Comparison of ENCODE assay signal across 31 mouse cellular contexts in genomic region chr4:59089391-59089790, GRCm38 (mm10). TPM values are rescaled to one million over a fixed set of nuclear protein-coding genes. Genes with fewer than 3 reads are reported as not detected.
"Had no signal": no experiment of that assay in that cellular context is flagged by ENCODE, and none has a peak within 500 bp of the region (broad histone marks: within the 10 kb centered on the region; RNA-seq: fewer than 3 reads in every experiment).

No protein-coding gene starts in this region.

- H3K9ac ChIP-seq: heart, embryonic 13.5 days; heart, embryonic 15.5 days; hindbrain, embryonic 12.5 days; hindbrain, embryonic 14.5 days; intestine, embryonic 15.5 days; limb, embryonic 13.5 days; limb, embryonic 15.5 days; liver, embryonic 12.5 days had no signal

- H3K36me3 ChIP-seq: heart, embryonic 13.5 days; heart, embryonic 15.5 days; hindbrain, embryonic 10.5 days; hindbrain, embryonic 12.5 days; intestine, embryonic 15.5 days; limb, embryonic 13.5 days; limb, embryonic 15.5 days; liver, embryonic 12.5 days had no signal

- H3K9me3 ChIP-seq: heart, embryonic 13.5 days; heart, embryonic 15.5 days; hindbrain, embryonic 10.5 days; hindbrain, embryonic 12.5 days; intestine, embryonic 15.5 days; limb, embryonic 13.5 days; limb, embryonic 15.5 days; liver, embryonic 12.5 days had no signal

- H3K27me3 ChIP-seq: heart, embryonic 13.5 days; heart, embryonic 15.5 days; hindbrain, embryonic 12.5 days; intestine, embryonic 15.5 days; limb, embryonic 13.5 days; limb, embryonic 15.5 days; liver, embryonic 12.5 days had no signal

- ATAC-seq: hindbrain, embryonic 16.5 days; inflammation-experienced regulatory T-cells, adult 6 months; intestine, embryonic 15.5 days; intestine, postnatal 0 days; liver, embryonic 12.5 days had no signal

- H3K4me1 ChIP-seq: heart, embryonic 15.5 days; hindbrain, embryonic 10.5 days; hindbrain, embryonic 12.5 days; intestine, embryonic 15.5 days; limb, embryonic 13.5 days; limb, embryonic 15.5 days; liver, embryonic 12.5 days had no signal

- H3K27ac ChIP-seq: gastrocnemius, adult 2 months; heart, adult 2 months; heart, embryonic 13.5 days; heart, embryonic 15.5 days; hindbrain, embryonic 10.5 days; hindbrain, embryonic 12.5 days; hindbrain, embryonic 14.5 days; intestine, embryonic 15.5 days; limb, embryonic 13.5 days; limb, embryonic 15.5 days; liver, embryonic 12.5 days had no signal

- H3K4me3 ChIP-seq: gastrocnemius, adult 2 months; heart, adult 2 months; heart, embryonic 13.5 days; heart, embryonic 15.5 days; hindbrain, embryonic 10.5 days; hindbrain, embryonic 12.5 days; intestine, embryonic 15.5 days; limb, embryonic 13.5 days; limb, embryonic 15.5 days; liver, embryonic 12.5 days had no signal

- DNase-seq: gastrocnemius, adult 2 months; gastrocnemius, postnatal 10 days; gastrocnemius, postnatal 25 days; heart, adult 2 months; heart, postnatal 10 days; heart, postnatal 4 days; kidney, adult 18-20 months; kidney, adult 8-10 months; kidney, postnatal 10 days; kidney, postnatal 25 days; kidney, postnatal 4 days; layer of hippocampus, adult 9-11 months; layer of hippocampus, postnatal 36 days; left cerebral cortex, postnatal 4 days had no signal

- H3K4me2 ChIP-seq: heart, embryonic 11.5 days; heart, embryonic 13.5 days; heart, embryonic 15.5 days; hindbrain, embryonic 12.5 days; hindbrain, embryonic 14.5 days; intestine, embryonic 15.5 days; limb, embryonic 13.5 days; limb, embryonic 15.5 days; liver, embryonic 12.5 days had no signal

RNA-seq across cellular contexts. Expression of gene AI481877, which starts 49.4 kb away (rescaled TPM):
- polyA plus RNA-seq: heart, adult 2 months; heart, embryonic 11.5 days; heart, embryonic 13.5 days; heart, embryonic 15.5 days; hindbrain, embryonic 10.5 days; hindbrain, embryonic 12.5 days; hindbrain, embryonic 14.5 days; inflammation-experienced regulatory T-cells, adult 6 months; intestine, embryonic 15.5 days; intestine, postnatal 0 days; kidney, embryonic 14.5 days; kidney, embryonic 16.5 days; limb, embryonic 11.5 days; limb, embryonic 13.5 days; limb, embryonic 15.5 days; liver, adult 2 months; liver, embryonic 12.5 days had no signal
